Mouse (Mus musculus): ENCODE measurements at regions not wholly inside any gene's neighbourhood (a gene's known extent, or its start where the extent isn't known, plus 50 kb on each side); places are given as distances from the start of the nearest gene placed in this dataset.

DNA sequence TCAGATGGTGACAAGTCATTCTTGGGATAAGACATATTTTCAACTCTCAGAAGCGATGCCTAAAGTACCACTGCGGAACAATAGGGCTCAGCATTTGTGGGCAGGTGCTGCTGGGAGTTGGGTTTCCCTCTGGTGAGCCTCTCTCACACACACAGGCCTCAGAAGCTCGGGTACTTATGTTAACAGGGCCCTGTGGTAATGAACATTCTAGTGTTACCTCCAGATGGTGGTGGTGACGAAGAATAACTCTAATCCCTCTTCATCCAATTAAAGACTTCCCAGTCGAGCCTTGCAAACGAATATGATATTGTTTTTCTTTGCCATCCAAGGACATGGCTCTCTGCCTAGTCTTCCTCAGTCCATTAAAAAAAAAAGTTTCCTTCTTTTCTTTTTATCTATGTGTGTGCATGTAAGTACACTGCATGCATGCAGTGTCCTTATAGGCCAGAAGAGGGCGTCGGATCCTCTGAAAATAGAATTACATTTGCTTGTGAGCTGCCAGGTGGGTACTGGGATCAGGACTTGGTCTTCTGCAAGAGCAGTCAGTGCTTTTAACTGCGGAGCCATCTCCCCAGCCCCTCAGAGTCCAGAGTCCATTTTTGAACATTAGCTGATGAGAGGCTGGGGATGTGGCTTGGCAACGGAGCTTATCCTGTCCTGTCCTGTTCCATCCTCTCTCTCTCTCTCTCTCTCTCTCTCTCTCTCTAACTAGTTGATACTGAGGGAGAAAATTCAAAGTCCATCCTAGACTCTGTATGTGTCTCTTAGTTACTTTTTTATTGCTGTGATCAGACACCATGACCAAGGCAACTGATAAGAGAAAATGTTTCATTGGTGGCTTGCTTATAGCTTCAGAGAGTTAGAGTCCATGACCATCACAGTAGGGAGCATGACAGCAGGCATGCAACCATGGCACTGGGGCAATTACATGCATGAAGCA lies 146.3 kb upstream of the Usp9x start:
- TF ChIP-seq JUND (IDR thresholded peaks at IDR 0.05; ENCODE audit: low read depth, low read length) (no peak), SMC3 (IDR thresholded peaks at IDR 0.05; ENCODE audit: low read depth, low read length) (peak; percentile 65), ZC3H11A (IDR thresholded peaks at IDR 0.05; ENCODE audit: low read depth, low read length) (peak; percentile 63), CTCF (IDR thresholded peaks at IDR 0.05 in 2 of 3, conservative IDR thresholded peaks at IDR 0.05 in 1 of 3; ENCODE audit: control insufficient read depth in 1 of 3, insufficient read depth in 1 of 3, low read depth in 2 of 3, low read length in 3 of 3, poor library complexity in 1 of 3, severe bottlenecking in 1 of 3) (peak; percentile 26 to 64 (median 60); a peak in 5 of 6 replicates), ZKSCAN1 (IDR thresholded peaks at IDR 0.05; ENCODE audit: low read depth, low read length) (no peak), MAZ (IDR thresholded peaks at IDR 0.05; ENCODE audit: low read depth, low read length) (no peak), ZNF384 (IDR thresholded peaks at IDR 0.05; ENCODE audit: low read depth, low read length) (peak; percentile 65), RAD21 (IDR thresholded peaks at IDR 0.05; ENCODE audit: low read depth, low read length) (peak; percentile 58)
- H3K4me1 ChIP-seq (ENCODE audit: control insufficient read depth in 1 of 2, insufficient read depth in 2 of 2, low read length in 2 of 2), result peaks cover 4 to 13% of the 10 kb centered on the region in 2 experiments
- peaks cover 0 to 11% of the 10 kb centered on the region in 2 experiments; a peak in 2 of 4 replicates for H3K36me3 ChIP-seq (ENCODE audit: control insufficient read depth in 1 of 2, insufficient read depth in 2 of 2, low read length in 2 of 2)
- no peak overlapping the region for H3K4me3 ChIP-seq (ENCODE audit: control insufficient read depth in 1 of 2, insufficient read depth in 1 of 2, low read depth in 2 of 2, low read length in 2 of 2)
- no peak overlapping the region for H3K27ac ChIP-seq (ENCODE audit: control insufficient read depth, low read depth, low read length)
- H3K9me3 ChIP-seq (replicated peaks; ENCODE audit: insufficient read depth, low read length), result no peaks in the 10 kb centered on the region
- peak; percentile 50 for DNase-seq (ENCODE audit: low read depth, low spot score)
- no peaks in the 10 kb centered on the region for H3K79me2 ChIP-seq (ENCODE audit: control insufficient read depth, insufficient read depth, low read length, poor library complexity)
- no peaks in the 10 kb centered on the region for H3K27me3 ChIP-seq (ENCODE audit: control insufficient read depth in 1 of 2, insufficient read depth in 2 of 2, low read length in 2 of 2)
- H3K9ac ChIP-seq (ENCODE audit: control insufficient read depth, low read depth, low read length, poor library complexity, severe bottlenecking), result no peak overlapping the region

DNA sequence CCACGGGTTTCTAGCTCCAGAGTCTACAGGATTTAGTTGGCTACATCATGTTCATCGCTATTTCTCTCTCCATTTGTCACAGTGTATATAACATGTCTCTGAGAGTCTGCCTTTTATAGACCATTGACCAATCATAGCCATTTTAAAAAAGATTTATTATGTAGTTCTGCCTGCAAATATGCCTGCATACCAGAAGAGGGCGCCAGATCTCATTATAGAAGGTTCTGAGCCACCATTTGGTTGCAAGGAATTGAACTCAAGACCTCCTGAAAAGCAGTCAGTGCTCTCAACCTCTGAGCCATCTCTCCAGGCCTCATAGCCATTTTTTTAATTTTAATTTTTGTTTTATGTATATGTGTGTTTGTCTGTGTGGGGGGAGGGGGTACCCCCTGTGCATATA lies 151.7 kb upstream of the Usp9x start:
- TF ChIP-seq ZNF384 (IDR thresholded peaks at IDR 0.05; ENCODE audit: low read depth, low read length) (no peak; the same call in 1 of the 2 replicates), ZKSCAN1 (IDR thresholded peaks at IDR 0.05; ENCODE audit: low read depth, low read length) (no peak), ZC3H11A (IDR thresholded peaks at IDR 0.05; ENCODE audit: low read depth, low read length) (peak; percentile 92), BHLHE40 (IDR thresholded peaks at IDR 0.05; ENCODE audit: borderline replicate concordance, low read depth, low read length) (no peak), SMC3 (IDR thresholded peaks at IDR 0.05; ENCODE audit: low read depth, low read length) (peak; percentile 90), UBTF (IDR thresholded peaks at IDR 0.05; ENCODE audit: borderline replicate concordance, insufficient read depth, low read depth, low read length) (no peak), HCFC1 (IDR thresholded peaks at IDR 0.05; ENCODE audit: low read depth, low read length) (no peak), CHD1 (IDR thresholded peaks at IDR 0.05; ENCODE audit: low read depth, low read length) (no peak), CTCF (IDR thresholded peaks at IDR 0.05 in 2 of 3, conservative IDR thresholded peaks at IDR 0.05 in 1 of 3; ENCODE audit: control insufficient read depth in 1 of 3, insufficient read depth in 1 of 3, low read depth in 2 of 3, low read length in 3 of 3, poor library complexity in 1 of 3, severe bottlenecking in 1 of 3) (peak; percentile 62 to 87 (median 75)), E2F4 (IDR thresholded peaks at IDR 0.05; ENCODE audit: borderline replicate concordance, low read depth, low read length) (no peak), USF1 (IDR thresholded peaks at IDR 0.05; ENCODE audit: low read depth, low read length) (no peak), RAD21 (IDR thresholded peaks at IDR 0.05; ENCODE audit: low read depth, low read length) (peak; percentile 94), MAFK (IDR thresholded peaks at IDR 0.05; ENCODE audit: borderline replicate concordance, low read depth, low read length) (no peak), TAL1 (IDR thresholded peaks at IDR 0.05; ENCODE audit: low read length) (no peak)
- Histone ChIP-seq H3K36me3 (ENCODE audit: control insufficient read depth in 1 of 2, insufficient read depth in 2 of 2, low read length in 2 of 2) (no peaks in the 10 kb centered on the region), H3K79me2 (ENCODE audit: control insufficient read depth, insufficient read depth, low read length, poor library complexity) (no peaks in the 10 kb centered on the region), H3K27ac (ENCODE audit: control insufficient read depth, low read depth, low read length) (no peak overlapping the region), H3K27me3 (ENCODE audit: control insufficient read depth in 1 of 2, insufficient read depth in 2 of 2, low read length in 2 of 2) (no peaks in the 10 kb centered on the region), H3K4me3 (ENCODE audit: control insufficient read depth in 1 of 2, insufficient read depth in 1 of 2, low read depth in 2 of 2, low read length in 2 of 2) (no peak overlapping the region), H3K9ac (ENCODE audit: control insufficient read depth, low read depth, low read length, poor library complexity, severe bottlenecking) (no peak overlapping the region), H3K9me3 (replicated peaks; ENCODE audit: insufficient read depth, low read length) (no peaks in the 10 kb centered on the region), H3K4me1 (ENCODE audit: control insufficient read depth in 1 of 2, insufficient read depth in 2 of 2, low read length in 2 of 2) (no peaks in the 10 kb centered on the region)
- DNase-seq (ENCODE audit: low read depth, low spot score), result peak; percentile 80

Data from MEL (cell line).